Mouse (Mus musculus) cerebellum, postnatal 4 days (tissue): ENCODE measurements around the gene Prr27.

Source experiments
- DNase-seq, 2 experiments: peaks; one replicate each; pipeline ENCODE4 v3.0.0; 2022; ENCODE audit warnings: low spot score in 2 of 2, mixed read lengths in 1 of 2

Gene Prr27

GRCm38 (mm10) chr5:87825386-87825785 lies at the start of gene Prr27:
TSS of gene Prr27 (plus strand) at chr5:87825686.
- no peak for DNase-seq

GRCm38 (mm10) chr5:87782731-87783130 lies 42.8 kb upstream of the Prr27 start:
- DNase-seq = no peak

GRCm38 (mm10) chr5:87807782-87808181 lies 17.7 kb upstream of the Prr27 start, which contains the start of gene Csn1s2b:
TSS of gene Csn1s2b (plus strand) at chr5:87808082.
- DNase-seq = no peak

- no peak for DNase-seq
Observed at GRCm38 (mm10) chr5:87809253-87809652, 16.2 kb upstream of the Prr27 start.

GRCm38 (mm10) chr5:87855136-87855716 lies 29.7 kb downstream of the Prr27 start:
- DNase-seq = no peak

- peak in 1 of 2 experiments; percentile 18 for DNase-seq
Observed at GRCm38 (mm10) chr5:87870084-87870483, 44.6 kb downstream of the Prr27 start.

- no peak for DNase-seq
Observed at GRCm38 (mm10) chr5:87871423-87871822, 45.9 kb downstream of the Prr27 start.

- DNase-seq = no peak
Observed at GRCm38 (mm10) chr5:87884729-87885128, 59.2 kb downstream of the Prr27 start, which contains the start of gene Odam. TSS of gene Odam (plus strand) at chr5:87885029.
